Mouse (Mus musculus): Measurements from ENCODE around the gene Fundc2. TPM values are rescaled to one million over a fixed set of nuclear protein-coding genes. Genes with fewer than 3 reads are reported as not detected.

Fundc2 gene
- 20.6 and 22.9 TPM in 2 replicates for polyA plus RNA-seq (2015; fragmentation: Nextera tagmentation; extraction: Ambion mirVana)

DNA sequence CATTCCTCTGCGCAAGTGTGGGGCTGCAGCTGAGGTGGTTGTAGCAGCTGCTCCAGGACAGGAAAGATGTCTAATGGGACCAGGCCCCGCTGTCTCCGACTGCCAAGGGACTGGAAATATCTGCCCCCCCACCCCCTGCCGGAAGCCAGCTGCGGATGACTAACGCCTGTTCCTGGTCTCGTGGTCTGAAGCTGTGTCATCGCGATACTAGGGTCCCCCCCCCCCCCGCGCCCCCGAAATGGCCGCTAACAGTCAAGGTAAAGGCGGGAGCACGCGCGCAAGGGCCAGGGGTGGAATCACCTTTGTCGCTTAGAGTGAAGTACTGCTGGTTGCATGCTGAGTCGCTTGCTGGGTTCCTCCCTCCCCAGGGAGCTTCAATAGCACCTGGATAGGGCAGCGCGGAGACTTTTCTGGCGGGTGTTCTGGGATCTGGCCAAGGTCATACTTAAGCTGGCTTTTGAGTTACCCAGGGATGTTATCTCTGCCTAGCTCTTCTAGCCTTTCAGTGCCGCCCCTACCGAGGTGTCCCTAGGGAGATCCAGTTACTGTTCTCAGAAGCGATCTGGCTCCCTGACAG is at the start of gene Fundc2, which contains the start of gene F8:
Fundc2 (plus strand) TSS at position 205 of the 577 bp plus-strand sequence.
F8 (minus strand) TSS at position 421 of the 577 bp plus-strand sequence.
- Histone ChIP-seq H3K9ac (ENCODE audit: low read depth, low read length) (peak within 1 kb of the TSS; percentile 66), H3K36me3 (ENCODE audit: control insufficient read depth, insufficient read depth) (no peaks in the 10 kb centered on the region), H3K4me2 (ENCODE audit: low read depth, low read length) (peak within 1 kb of the TSS; percentile 64), H3K4me1 (ENCODE audit: control insufficient read depth, low read depth, low read length) (no peaks in the 10 kb centered on the region), H3K9me3 (replicated peaks; ENCODE audit: control insufficient read depth, low read length) (no peaks in the 10 kb centered on the region), H3K27me3 (ENCODE audit: control insufficient read depth, insufficient read depth, low read depth, low read length) (no peaks in the 10 kb centered on the region), H3K4me3 (ENCODE audit: low read depth, low read length) (peak within 1 kb of the TSS; percentile 65), H3K27ac (ENCODE audit: low read length) (peak within 1 kb of the TSS; percentile 81)
- peak; percentile 87 for ATAC-seq (ENCODE audit: low read depth)
- WGBS (ENCODE audit: insufficient replicate concordance): 16% methylated on average over 23 of the region's 25 CpGs

DNA sequence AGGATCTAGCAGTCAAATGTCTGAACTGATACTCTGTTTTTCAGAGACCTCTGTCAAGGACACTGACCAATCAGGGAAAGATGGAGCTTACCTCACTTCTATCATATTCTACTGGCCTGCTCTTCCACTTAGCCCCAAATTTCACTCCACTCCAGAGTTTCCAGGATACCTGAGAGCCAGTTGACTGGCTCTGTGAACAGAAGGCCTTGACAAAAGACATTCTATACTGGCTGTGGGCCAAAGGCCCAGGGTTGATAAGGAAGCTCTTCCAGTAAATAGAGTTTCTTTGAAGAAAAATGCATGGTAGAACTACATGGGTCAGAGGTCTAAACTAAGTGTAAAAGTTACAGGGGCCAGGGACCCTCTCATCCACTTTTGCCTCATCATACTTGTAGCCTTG is 12.0 kb upstream of the Fundc2 start:
- H3K4me3 ChIP-seq (ENCODE audit: low read depth, low read length): no peak overlapping the region
- no peak overlapping the region for H3K9ac ChIP-seq (ENCODE audit: low read depth, low read length)
- no peaks in the 10 kb centered on the region for H3K27me3 ChIP-seq (ENCODE audit: control insufficient read depth, insufficient read depth, low read depth, low read length)
- no peak overlapping the region for H3K27ac ChIP-seq (ENCODE audit: low read length)
- H3K4me2 ChIP-seq (ENCODE audit: low read depth, low read length): no peak overlapping the region
- no peaks in the 10 kb centered on the region for H3K36me3 ChIP-seq (ENCODE audit: control insufficient read depth, insufficient read depth)
- ATAC-seq (ENCODE audit: low read depth): no peak
- no peaks in the 10 kb centered on the region for H3K4me1 ChIP-seq (ENCODE audit: control insufficient read depth, low read depth, low read length)
- H3K9me3 ChIP-seq (replicated peaks; ENCODE audit: control insufficient read depth, low read length): no peaks in the 10 kb centered on the region

DNA sequence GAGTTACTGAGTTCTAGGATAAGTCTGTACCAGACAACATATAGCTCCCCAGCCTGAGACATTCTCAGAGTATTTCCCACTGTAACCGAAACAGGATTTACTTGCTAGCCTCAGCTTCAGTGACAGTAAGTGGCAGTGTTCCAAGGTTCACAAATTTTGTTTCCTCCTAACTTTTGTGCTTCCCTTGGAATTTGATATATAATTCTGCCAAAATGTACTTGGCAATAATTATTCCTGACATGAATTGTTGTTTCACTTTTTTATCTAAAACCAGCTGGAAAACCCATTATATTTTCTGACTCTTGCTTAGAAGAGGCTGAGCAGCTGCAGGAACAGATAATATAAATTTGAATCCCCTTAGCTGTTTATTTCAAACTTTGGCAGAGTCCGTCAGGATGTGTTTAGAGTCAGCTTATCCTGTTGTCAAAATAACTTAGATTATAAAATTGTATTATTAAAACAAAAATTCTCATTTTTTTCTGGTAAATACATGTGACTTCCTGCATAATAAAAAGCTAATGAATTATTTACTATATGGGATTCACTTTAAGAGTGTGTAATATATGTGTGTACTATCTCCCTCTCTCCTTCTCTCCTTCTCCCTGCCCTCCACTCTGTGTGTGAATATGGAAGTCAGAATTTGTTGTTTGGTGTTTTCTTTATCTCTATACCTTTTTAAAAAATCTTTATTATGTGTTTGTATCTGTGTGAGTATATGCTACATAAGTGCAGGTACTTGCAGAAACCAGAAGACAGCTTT is 9.4 kb upstream of the Fundc2 start:
- H3K9me3 ChIP-seq (replicated peaks; ENCODE audit: control insufficient read depth, low read length): no peaks in the 10 kb centered on the region
- no peaks in the 10 kb centered on the region for H3K4me1 ChIP-seq (ENCODE audit: control insufficient read depth, low read depth, low read length)
- 43% methylated on average over 2 of the region's 2 CpGs for WGBS (ENCODE audit: insufficient replicate concordance)
- H3K9ac ChIP-seq (ENCODE audit: low read depth, low read length): no peak overlapping the region
- no peak overlapping the region for H3K4me3 ChIP-seq (ENCODE audit: low read depth, low read length)
- ATAC-seq (ENCODE audit: low read depth): no peak; the same call in 1 of the 2 replicates
- H3K4me2 ChIP-seq (ENCODE audit: low read depth, low read length): no peak overlapping the region
- no peaks in the 10 kb centered on the region for H3K27me3 ChIP-seq (ENCODE audit: control insufficient read depth, insufficient read depth, low read depth, low read length)
- H3K27ac ChIP-seq (ENCODE audit: low read length): no peak overlapping the region
- no peaks in the 10 kb centered on the region for H3K36me3 ChIP-seq (ENCODE audit: control insufficient read depth, insufficient read depth)

DNA sequence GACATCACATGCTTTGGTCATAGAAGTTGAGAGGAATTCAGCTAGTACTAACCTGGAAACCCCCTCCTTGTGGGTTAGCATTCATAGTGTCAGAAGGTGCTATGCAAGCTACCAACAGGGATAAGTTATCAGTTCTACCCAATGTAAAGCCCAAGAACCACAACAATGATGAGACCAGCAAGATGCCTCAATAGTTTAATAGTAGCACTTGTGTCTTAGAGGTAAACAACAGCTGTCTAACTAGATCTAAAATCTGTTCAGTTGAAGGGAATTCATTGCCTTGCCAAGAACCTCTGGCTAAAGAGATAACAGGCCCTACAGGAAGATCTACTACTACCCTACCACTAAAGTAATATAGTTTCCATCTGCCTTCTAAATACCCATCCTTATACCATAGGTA is 5.4 kb upstream of the Fundc2 start:
- ATAC-seq (ENCODE audit: low read depth): no peak

DNA sequence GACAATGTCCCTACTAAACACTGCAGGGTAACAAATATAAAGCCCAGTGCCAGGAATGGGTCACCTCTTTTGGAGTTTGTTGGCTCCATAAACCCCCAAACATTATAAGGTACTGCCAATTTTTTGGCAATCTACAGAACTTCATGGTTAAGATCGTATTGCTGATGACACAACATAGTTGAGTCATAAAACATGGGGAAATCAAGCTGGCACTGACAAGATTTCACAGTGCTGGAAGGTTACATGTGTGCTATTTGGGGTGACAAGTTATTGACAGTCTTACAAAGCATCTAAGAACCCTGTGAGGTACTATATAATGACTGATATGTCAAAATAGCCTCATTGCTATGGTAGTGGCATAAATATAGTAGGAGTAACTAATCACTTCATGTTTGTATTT is 1.0 kb upstream of the Fundc2 start:
- Histone ChIP-seq H3K4me3 (ENCODE audit: low read depth, low read length) (no peak overlapping the region), H3K9me3 (replicated peaks; ENCODE audit: control insufficient read depth, low read length) (no peaks in the 10 kb centered on the region), H3K4me1 (ENCODE audit: control insufficient read depth, low read depth, low read length) (no peaks in the 10 kb centered on the region), H3K9ac (ENCODE audit: low read depth, low read length) (no peak overlapping the region), H3K27me3 (ENCODE audit: control insufficient read depth, insufficient read depth, low read depth, low read length) (no peaks in the 10 kb centered on the region), H3K27ac (ENCODE audit: low read length) (no peak overlapping the region), H3K36me3 (ENCODE audit: control insufficient read depth, insufficient read depth) (no peaks in the 10 kb centered on the region), H3K4me2 (ENCODE audit: low read depth, low read length) (no peak overlapping the region)
- WGBS (ENCODE audit: insufficient replicate concordance): 58% methylated on average over 1 of the region's 1 CpGs
- ATAC-seq (ENCODE audit: low read depth): no peak

More for the DNA sequence above, 5.4 kb upstream of the Fundc2 start:
- H3K9ac ChIP-seq (ENCODE audit: low read depth, low read length): no peak overlapping the region
- no peak overlapping the region for H3K27ac ChIP-seq (ENCODE audit: low read length)
- no peaks in the 10 kb centered on the region for H3K9me3 ChIP-seq (replicated peaks; ENCODE audit: control insufficient read depth, low read length)
- no peak overlapping the region for H3K4me2 ChIP-seq (ENCODE audit: low read depth, low read length)
- no peaks in the 10 kb centered on the region for H3K4me1 ChIP-seq (ENCODE audit: control insufficient read depth, low read depth, low read length)
- no peaks in the 10 kb centered on the region for H3K36me3 ChIP-seq (ENCODE audit: control insufficient read depth, insufficient read depth)
- H3K4me3 ChIP-seq (ENCODE audit: low read depth, low read length): no peak overlapping the region
- no peaks in the 10 kb centered on the region for H3K27me3 ChIP-seq (ENCODE audit: control insufficient read depth, insufficient read depth, low read depth, low read length)

DNA sequence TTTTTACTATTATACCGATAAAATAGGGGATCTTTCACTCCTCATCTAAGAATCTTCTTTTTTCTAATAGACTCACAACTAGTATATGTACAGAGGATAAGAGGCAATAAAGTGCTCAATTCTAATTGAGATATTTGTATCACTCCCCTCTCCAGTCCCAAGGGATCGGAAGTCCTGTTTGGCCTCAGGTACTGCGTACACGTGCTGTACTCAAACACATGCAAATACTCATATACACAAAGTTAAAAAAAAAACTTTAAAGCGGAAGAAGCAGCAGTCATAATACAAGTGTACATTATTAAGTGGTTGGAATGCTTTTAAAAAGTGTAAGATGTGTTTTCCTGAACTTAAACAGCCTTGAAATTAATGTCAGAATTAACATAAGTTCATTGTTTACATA is 500 bp upstream of the Fundc2 start:
- Histone ChIP-seq H3K9me3 (replicated peaks; ENCODE audit: control insufficient read depth, low read length) (no peaks in the 10 kb centered on the region), H3K9ac (ENCODE audit: low read depth, low read length) (no peak overlapping the region), H3K4me3 (ENCODE audit: low read depth, low read length) (peak overlapping the region; percentile 65), H3K4me1 (ENCODE audit: control insufficient read depth, low read depth, low read length) (no peaks in the 10 kb centered on the region), H3K36me3 (ENCODE audit: control insufficient read depth, insufficient read depth) (no peaks in the 10 kb centered on the region), H3K4me2 (ENCODE audit: low read depth, low read length) (peak overlapping the region; percentile 64), H3K27ac (ENCODE audit: low read length) (no peak overlapping the region), H3K27me3 (ENCODE audit: control insufficient read depth, insufficient read depth, low read depth, low read length) (no peaks in the 10 kb centered on the region)
- no peak for ATAC-seq (ENCODE audit: low read depth)
- 71% methylated on average over 5 of the region's 5 CpGs for WGBS (ENCODE audit: insufficient replicate concordance)

DNA sequence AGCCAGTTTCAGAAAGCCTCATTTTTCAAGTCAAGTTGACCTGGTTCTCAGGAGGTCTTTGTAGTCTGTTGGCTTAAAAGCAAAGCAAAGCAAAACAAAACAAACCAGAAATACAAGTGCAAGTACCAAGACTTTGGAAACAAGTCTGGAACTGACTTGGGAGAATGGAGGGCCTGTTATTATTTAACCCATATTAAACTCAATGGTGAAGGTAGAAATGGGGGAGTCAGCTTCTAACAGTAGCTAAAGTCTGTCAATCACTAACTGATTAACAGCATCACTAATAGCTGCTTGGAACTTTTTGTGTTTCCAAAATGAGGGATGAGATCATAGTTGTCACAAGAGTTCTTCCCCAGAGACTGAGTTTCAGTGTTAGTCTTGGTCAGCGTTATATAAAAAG is 17.3 kb downstream of the Fundc2 start:
- H3K36me3 ChIP-seq (ENCODE audit: control insufficient read depth, insufficient read depth): no peaks in the 10 kb centered on the region; the same call in 1 of the 2 replicates

DNA sequence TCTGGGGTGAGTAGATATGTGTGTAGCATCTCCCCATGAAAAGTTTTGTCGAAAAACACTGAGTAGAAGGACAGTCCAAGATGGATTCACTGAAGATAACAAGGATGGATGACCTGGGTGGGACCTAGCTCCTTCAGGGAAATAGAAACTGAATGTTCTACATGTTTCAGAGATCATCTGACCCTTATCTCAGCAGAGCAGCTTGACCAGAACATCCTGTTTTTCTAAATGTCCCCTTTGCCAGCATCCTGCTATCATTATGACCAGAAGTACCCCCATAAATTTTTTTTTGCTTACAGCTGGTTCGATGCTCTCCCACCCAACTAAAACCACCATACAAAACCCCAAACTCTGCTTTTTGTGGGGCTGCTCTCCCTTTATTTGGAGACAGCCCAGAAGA is 20.5 kb downstream of the Fundc2 start:
- 22% methylated on average over 2 of the region's 2 CpGs for WGBS (ENCODE audit: insufficient replicate concordance)
- no peaks in the 10 kb centered on the region for H3K27me3 ChIP-seq (ENCODE audit: control insufficient read depth, insufficient read depth, low read depth, low read length)
- peak overlapping the region; percentile 81 for H3K27ac ChIP-seq (ENCODE audit: low read length)
- no peak overlapping the region for H3K4me3 ChIP-seq (ENCODE audit: low read depth, low read length)
- H3K9ac ChIP-seq (ENCODE audit: low read depth, low read length): no peak overlapping the region
- no peaks in the 10 kb centered on the region for H3K9me3 ChIP-seq (replicated peaks; ENCODE audit: control insufficient read depth, low read length)
- H3K36me3 ChIP-seq (ENCODE audit: control insufficient read depth, insufficient read depth): no peaks in the 10 kb centered on the region; the same call in 1 of the 2 replicates
- H3K4me1 ChIP-seq (ENCODE audit: control insufficient read depth, low read depth, low read length): peaks cover 12% of the 10 kb centered on the region
- 0 out of 2 replicates have a peak overlapping the region, but pooled peaks have one; percentile 0 for H3K4me2 ChIP-seq (ENCODE audit: low read depth, low read length)
- peak; percentile 94 for ATAC-seq (ENCODE audit: low read depth)

More for the DNA sequence above, 17.3 kb downstream of the Fundc2 start:
- peaks cover 12% of the 10 kb centered on the region for H3K4me1 ChIP-seq (ENCODE audit: control insufficient read depth, low read depth, low read length)
- WGBS (ENCODE audit: insufficient replicate concordance): 65% methylated on average over 1 of the region's 1 CpGs
- no peak overlapping the region for H3K4me3 ChIP-seq (ENCODE audit: low read depth, low read length)
- no peak for ATAC-seq (ENCODE audit: low read depth)
- H3K9ac ChIP-seq (ENCODE audit: low read depth, low read length): no peak overlapping the region
- no peaks in the 10 kb centered on the region for H3K9me3 ChIP-seq (replicated peaks; ENCODE audit: control insufficient read depth, low read length)
- no peak overlapping the region for H3K4me2 ChIP-seq (ENCODE audit: low read depth, low read length)
- no peak overlapping the region for H3K27ac ChIP-seq (ENCODE audit: low read length)
- no peaks in the 10 kb centered on the region for H3K27me3 ChIP-seq (ENCODE audit: control insufficient read depth, insufficient read depth, low read depth, low read length)

DNA sequence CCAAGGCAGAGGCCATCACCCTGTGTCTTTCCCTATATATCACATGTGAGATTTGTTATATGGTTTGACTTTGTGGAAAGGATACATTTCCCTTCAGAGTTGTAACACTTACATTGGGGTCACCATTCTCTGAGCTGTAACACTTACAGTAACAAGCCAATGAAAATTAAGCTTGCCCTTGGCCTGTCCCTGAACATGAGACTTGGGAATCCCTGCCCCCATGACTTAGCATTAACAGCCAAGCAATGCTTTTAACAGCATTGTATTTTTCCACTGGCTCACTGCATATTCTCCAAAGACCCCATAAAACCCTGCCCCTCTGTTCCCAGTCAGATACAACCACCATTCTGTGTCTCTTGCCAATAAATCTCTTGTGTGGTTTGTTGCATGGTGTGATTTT is 21.2 kb downstream of the Fundc2 start:
- Histone ChIP-seq H3K4me2 (ENCODE audit: low read depth, low read length) (no peak overlapping the region), H3K9ac (ENCODE audit: low read depth, low read length) (no peak overlapping the region), H3K4me1 (ENCODE audit: control insufficient read depth, low read depth, low read length) (peaks cover 12% of the 10 kb centered on the region), H3K9me3 (replicated peaks; ENCODE audit: control insufficient read depth, low read length) (no peaks in the 10 kb centered on the region), H3K27ac (ENCODE audit: low read length) (peak overlapping the region; percentile 81), H3K36me3 (ENCODE audit: control insufficient read depth, insufficient read depth) (no peaks in the 10 kb centered on the region; the same call in 1 of the 2 replicates), H3K27me3 (ENCODE audit: control insufficient read depth, insufficient read depth, low read depth, low read length) (no peaks in the 10 kb centered on the region), H3K4me3 (ENCODE audit: low read depth, low read length) (no peak overlapping the region)
- ATAC-seq (ENCODE audit: low read depth): no peak

Data from liver, embryonic 16.5 days (tissue).